Mouse (Mus musculus): Measurements from ENCODE around the gene Ppp2r3a. TPM values are rescaled to one million over a fixed set of nuclear protein-coding genes. Genes with fewer than 3 reads are reported as not detected.

Ppp2r3a gene
- polyA plus RNA-seq, 1 experiment from 2014 or later: 16.3 TPM

DNA sequence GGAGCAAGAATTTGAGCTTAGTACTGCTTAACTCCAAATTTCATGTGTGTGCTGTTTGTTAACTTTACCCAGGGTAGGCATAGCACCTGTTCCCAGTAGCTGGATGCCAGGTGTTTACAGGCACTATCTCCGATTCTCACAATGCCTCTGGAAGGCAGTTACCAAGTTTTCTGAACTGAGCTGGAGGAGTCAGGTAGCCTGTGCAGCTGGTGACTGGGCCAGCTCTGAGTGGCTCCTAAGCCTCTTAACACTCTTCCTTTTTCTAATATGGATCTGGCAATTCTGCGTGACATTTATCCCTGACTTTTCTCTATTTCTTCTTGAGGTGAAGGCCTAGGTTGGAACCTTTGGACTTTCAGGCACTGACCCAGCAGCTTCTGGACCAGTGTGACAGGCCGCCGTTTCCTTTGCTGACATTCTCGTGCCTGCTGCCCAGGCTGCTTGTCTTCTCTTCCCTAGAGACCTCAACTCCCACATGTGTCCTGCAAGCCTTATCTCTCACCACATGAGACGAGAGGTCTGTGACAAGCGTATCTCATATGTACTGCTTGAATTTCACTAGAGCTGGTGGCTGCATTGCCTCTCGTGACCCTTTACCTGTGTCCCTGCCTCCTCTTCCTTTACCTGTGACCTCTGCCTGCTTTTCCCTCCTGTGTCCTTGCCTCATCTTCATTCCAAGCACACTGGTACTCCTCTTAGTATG lies 137.3 kb downstream of the Ppp2r3a start:
- peaks cover 9% of the 10 kb centered on the region; the same call in 1 of the 2 replicates for H3K36me3 ChIP-seq
- H3K9ac ChIP-seq: no peak overlapping the region
- H3K4me3 ChIP-seq: no peak overlapping the region
- H3K4me2 ChIP-seq (replicated peaks): no peak overlapping the region
- 83% methylated on average over 8 of the region's 8 CpGs for WGBS
- no peak overlapping the region for H3K27ac ChIP-seq
- no peaks in the 10 kb centered on the region for H3K9me3 ChIP-seq
- no peak for ATAC-seq (ENCODE audit: insufficient number of reproducible peaks, insufficient read depth, low FRiP score, low TSS enrichment)
- no peaks in the 10 kb centered on the region for H3K27me3 ChIP-seq
- no peaks in the 10 kb centered on the region for H3K4me1 ChIP-seq

- H3K27ac ChIP-seq: no peak overlapping the region
- ATAC-seq (ENCODE audit: insufficient number of reproducible peaks, insufficient read depth, low FRiP score, low TSS enrichment): no peak
- no peak overlapping the region for H3K9ac ChIP-seq
- no peaks in the 10 kb centered on the region for H3K9me3 ChIP-seq
- H3K4me1 ChIP-seq: no peaks in the 10 kb centered on the region
- H3K4me2 ChIP-seq (replicated peaks): no peak overlapping the region
- H3K27me3 ChIP-seq: no peaks in the 10 kb centered on the region
- peaks cover 9% of the 10 kb centered on the region; the same call in 1 of the 2 replicates for H3K36me3 ChIP-seq
- no peak overlapping the region for H3K4me3 ChIP-seq
- WGBS: 76% methylated on average over 4 of the region's 4 CpGs
Measured at GRCm38 (mm10) chr9:101113317-101113716, 138.3 kb downstream of the Ppp2r3a start.

DNA sequence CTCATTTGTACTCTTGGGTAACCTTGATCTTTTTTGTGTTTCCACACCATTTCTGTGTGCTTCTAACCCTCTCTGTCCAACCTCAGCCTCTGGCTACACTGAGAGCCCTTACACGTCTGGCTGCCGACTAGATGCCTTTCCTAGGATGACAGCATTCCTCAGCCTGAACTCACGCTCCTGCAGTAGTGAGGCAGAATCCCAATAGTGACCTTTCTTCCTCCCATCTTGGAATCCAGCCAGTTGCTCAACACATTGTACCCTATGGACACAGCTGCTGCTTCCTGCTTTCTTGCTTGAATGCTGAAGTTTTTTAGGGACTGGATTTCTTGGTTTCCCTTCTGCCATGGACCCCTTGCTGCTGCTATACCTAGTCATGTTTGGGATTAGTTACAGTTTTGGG lies 141.6 kb downstream of the Ppp2r3a start:
- no peak overlapping the region for H3K4me2 ChIP-seq (replicated peaks)
- H3K27me3 ChIP-seq: no peaks in the 10 kb centered on the region
- H3K4me3 ChIP-seq: no peak overlapping the region
- no peak for ATAC-seq (ENCODE audit: insufficient number of reproducible peaks, insufficient read depth, low FRiP score, low TSS enrichment)
- no peaks in the 10 kb centered on the region for H3K4me1 ChIP-seq
- no peak overlapping the region for H3K9ac ChIP-seq
- no peaks in the 10 kb centered on the region for H3K9me3 ChIP-seq
- H3K27ac ChIP-seq: no peak overlapping the region
- WGBS: 36% methylated on average over 3 of the region's 3 CpGs
- peaks cover 11% of the 10 kb centered on the region for H3K36me3 ChIP-seq

DNA sequence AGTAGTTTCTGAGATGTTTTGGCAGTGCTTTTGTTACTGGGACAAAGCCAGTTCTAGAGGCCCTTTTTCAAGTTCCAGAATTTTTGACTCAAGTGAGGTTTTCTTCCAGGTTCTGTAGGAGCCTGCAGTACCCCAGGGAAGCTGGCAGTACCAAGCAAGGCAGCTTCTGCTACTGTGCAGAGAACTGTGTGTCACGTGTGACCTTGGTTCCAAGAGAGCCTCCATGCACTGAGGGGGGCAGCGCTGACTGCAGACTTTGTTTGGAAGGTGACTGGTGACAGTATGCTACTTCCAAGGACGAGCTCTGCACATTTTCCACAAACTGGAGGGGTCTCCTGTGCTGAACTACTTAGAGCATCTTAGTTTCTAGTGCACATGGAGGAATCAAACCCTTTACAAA lies 144.2 kb downstream of the Ppp2r3a start:
- ATAC-seq (ENCODE audit: insufficient number of reproducible peaks, insufficient read depth, low FRiP score, low TSS enrichment): no peak
- 75% methylated on average over 3 of the region's 3 CpGs for WGBS
- Histone ChIP-seq H3K4me1 (no peaks in the 10 kb centered on the region), H3K36me3 (peaks cover 11% of the 10 kb centered on the region), H3K4me2 (replicated peaks) (no peak overlapping the region), H3K9me3 (no peaks in the 10 kb centered on the region), H3K9ac (no peak overlapping the region), H3K27me3 (no peaks in the 10 kb centered on the region), H3K4me3 (no peak overlapping the region), H3K27ac (no peak overlapping the region)

DNA sequence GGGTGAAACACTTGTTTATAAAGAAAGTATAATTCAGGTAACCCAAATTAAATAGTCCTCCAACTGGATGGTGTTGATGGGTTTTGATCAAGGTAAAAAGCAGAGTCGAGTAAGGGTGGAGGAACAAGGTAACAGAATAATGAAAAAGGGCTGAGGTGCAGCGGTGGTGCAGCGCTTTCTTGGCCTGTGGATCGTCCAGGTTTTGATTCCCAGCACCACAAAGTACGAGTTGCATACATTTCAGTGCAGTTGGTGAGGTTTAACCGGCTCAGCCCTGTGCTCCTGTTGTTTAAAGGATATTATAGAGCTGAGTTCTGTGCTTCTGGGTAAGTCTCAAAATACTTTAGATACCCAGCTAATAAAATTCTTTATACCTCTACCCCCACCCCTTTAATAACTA lies 145.9 kb downstream of the Ppp2r3a start:
- no peak overlapping the region for H3K9ac ChIP-seq
- peaks cover 21% of the 10 kb centered on the region for H3K36me3 ChIP-seq
- WGBS: 95% methylated on average over 6 of the region's 6 CpGs
- no peaks in the 10 kb centered on the region for H3K9me3 ChIP-seq
- no peaks in the 10 kb centered on the region for H3K4me1 ChIP-seq
- no peak for ATAC-seq (ENCODE audit: insufficient number of reproducible peaks, insufficient read depth, low FRiP score, low TSS enrichment)
- no peak overlapping the region for H3K27ac ChIP-seq
- H3K27me3 ChIP-seq: no peaks in the 10 kb centered on the region
- H3K4me3 ChIP-seq: no peak overlapping the region
- no peak overlapping the region for H3K4me2 ChIP-seq (replicated peaks)

DNA sequence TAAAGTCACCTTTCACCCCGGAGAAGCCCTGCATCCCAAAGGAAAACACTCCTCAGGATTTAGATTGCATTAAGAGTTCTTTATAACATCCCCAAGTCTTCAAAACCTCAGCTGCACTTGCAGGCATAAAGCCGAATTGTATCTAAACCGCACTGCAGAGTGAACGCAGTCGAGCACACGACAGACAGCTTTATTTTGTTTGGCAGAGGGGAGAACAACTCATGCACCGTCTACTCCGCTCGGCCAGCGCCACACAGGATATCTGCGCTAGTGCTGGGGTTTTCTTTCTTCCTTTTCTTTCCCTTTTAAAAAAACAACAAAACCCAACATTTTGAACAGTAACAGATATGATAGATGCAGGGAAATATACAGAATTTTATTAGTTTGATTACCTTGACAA lies 146.7 kb downstream of the Ppp2r3a start:
- Histone ChIP-seq H3K27ac (no peak overlapping the region), H3K4me3 (no peak overlapping the region), H3K4me1 (no peaks in the 10 kb centered on the region), H3K4me2 (replicated peaks) (no peak overlapping the region), H3K36me3 (peaks cover 24% of the 10 kb centered on the region), H3K9me3 (no peaks in the 10 kb centered on the region), H3K9ac (no peak overlapping the region), H3K27me3 (no peaks in the 10 kb centered on the region)
- ATAC-seq (ENCODE audit: insufficient number of reproducible peaks, insufficient read depth, low FRiP score, low TSS enrichment): no peak
- 86% methylated on average over 11 of the region's 11 CpGs for WGBS

DNA sequence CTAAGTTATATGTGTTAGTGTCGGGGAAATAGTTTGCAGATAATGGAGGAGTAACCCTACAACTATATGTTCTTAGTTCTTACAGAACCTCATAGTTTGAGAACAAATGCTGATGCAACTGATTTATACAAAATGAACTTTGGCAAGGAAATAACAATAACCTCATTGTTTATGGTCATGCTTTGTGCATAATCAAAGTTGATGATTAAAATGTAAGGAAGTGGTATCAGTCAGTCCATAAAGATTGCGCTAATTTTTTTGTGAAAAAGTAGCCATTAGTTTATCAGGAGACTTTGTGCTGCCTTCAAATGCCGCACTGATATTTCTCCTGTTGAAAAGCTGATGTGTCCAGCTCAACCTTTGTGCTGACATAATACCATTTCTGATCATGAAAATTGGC lies 149.3 kb downstream of the Ppp2r3a start:
- Histone ChIP-seq H3K4me2 (replicated peaks) (no peak overlapping the region), H3K9me3 (no peaks in the 10 kb centered on the region), H3K36me3 (peaks cover 25% of the 10 kb centered on the region), H3K27ac (no peak overlapping the region), H3K27me3 (no peaks in the 10 kb centered on the region), H3K9ac (no peak overlapping the region), H3K4me3 (no peak overlapping the region), H3K4me1 (no peaks in the 10 kb centered on the region)
- no peak for ATAC-seq (ENCODE audit: insufficient number of reproducible peaks, insufficient read depth, low FRiP score, low TSS enrichment)
- 96% methylated on average over 3 of the region's 3 CpGs for WGBS

- 94% methylated on average over 8 of the region's 8 CpGs for WGBS
- no peak for ATAC-seq (ENCODE audit: insufficient number of reproducible peaks, insufficient read depth, low FRiP score, low TSS enrichment)
- H3K27ac ChIP-seq: no peak overlapping the region
- H3K36me3 ChIP-seq: peaks cover 22% of the 10 kb centered on the region
- H3K4me1 ChIP-seq: no peaks in the 10 kb centered on the region
- H3K27me3 ChIP-seq: no peaks in the 10 kb centered on the region
- no peak overlapping the region for H3K4me2 ChIP-seq (replicated peaks)
- H3K4me3 ChIP-seq: no peak overlapping the region
- H3K9me3 ChIP-seq: no peaks in the 10 kb centered on the region
- H3K9ac ChIP-seq: no peak overlapping the region
Measured at GRCm38 (mm10) chr9:101101547-101101946, 150.0 kb downstream of the Ppp2r3a start.

DNA sequence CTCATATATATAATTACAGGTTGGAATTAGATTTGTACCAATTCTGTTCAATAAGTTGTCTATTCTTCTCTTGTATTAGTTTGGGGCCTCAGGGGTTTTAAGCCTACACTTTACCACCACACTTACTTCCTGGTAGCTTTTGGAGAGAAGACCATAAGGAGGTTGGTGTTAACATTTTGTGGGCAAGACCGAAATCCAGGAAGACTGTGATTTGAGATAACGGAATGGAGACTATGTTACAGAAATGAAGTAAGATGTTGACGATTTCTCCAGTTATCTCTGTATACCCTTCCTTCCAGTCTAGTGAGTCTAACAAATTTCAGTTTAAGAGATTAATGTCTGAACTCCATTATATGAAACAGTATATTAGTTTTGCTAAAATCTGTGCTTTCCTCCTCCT lies 151.4 kb downstream of the Ppp2r3a start:
- no peak overlapping the region for H3K9ac ChIP-seq
- no peaks in the 10 kb centered on the region for H3K27me3 ChIP-seq
- no peak overlapping the region for H3K4me3 ChIP-seq
- no peak for ATAC-seq (ENCODE audit: insufficient number of reproducible peaks, insufficient read depth, low FRiP score, low TSS enrichment)
- no peaks in the 10 kb centered on the region for H3K9me3 ChIP-seq
- 95% methylated on average over 3 of the region's 3 CpGs for WGBS
- no peak overlapping the region for H3K4me2 ChIP-seq (replicated peaks)
- peaks cover 22% of the 10 kb centered on the region for H3K36me3 ChIP-seq
- H3K27ac ChIP-seq: no peak overlapping the region
- no peaks in the 10 kb centered on the region for H3K4me1 ChIP-seq

GRCm38 (mm10) chr9:101099445-101099844 lies 152.2 kb downstream of the Ppp2r3a start:
- Histone ChIP-seq H3K27me3 (no peaks in the 10 kb centered on the region), H3K4me1 (no peaks in the 10 kb centered on the region), H3K36me3 (peaks cover 22% of the 10 kb centered on the region), H3K4me3 (no peak overlapping the region), H3K27ac (no peak overlapping the region), H3K9ac (no peak overlapping the region), H3K4me2 (replicated peaks) (no peak overlapping the region), H3K9me3 (no peaks in the 10 kb centered on the region)
- no peak for ATAC-seq (ENCODE audit: insufficient number of reproducible peaks, insufficient read depth, low FRiP score, low TSS enrichment)
- 90% methylated on average over 6 of the region's 6 CpGs for WGBS

DNA sequence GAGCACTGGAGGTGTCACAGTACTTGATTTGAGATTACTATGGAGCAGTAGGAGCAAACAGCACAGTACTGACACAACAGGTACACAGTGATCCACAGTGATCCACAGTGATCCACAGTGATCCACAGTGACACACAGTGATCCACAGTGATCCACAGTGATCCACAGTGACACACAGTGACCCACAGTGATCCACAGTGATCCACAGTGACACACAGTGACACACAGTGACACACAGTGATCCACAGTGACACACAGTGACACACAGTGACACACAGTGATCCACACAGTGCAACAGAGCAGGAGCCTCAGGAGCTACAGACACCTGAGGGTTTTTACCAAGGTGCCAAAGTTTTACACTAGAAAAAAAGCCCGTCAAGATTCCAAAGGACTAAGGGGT lies 154.1 kb downstream of the Ppp2r3a start:
- H3K36me3 ChIP-seq: peaks cover 22% of the 10 kb centered on the region
- no peaks in the 10 kb centered on the region for H3K9me3 ChIP-seq
- no peak for ATAC-seq (ENCODE audit: insufficient number of reproducible peaks, insufficient read depth, low FRiP score, low TSS enrichment)
- WGBS: 74% methylated on average over 1 of the region's 1 CpGs
- H3K4me1 ChIP-seq: no peaks in the 10 kb centered on the region
- no peak overlapping the region for H3K4me3 ChIP-seq
- no peak overlapping the region for H3K9ac ChIP-seq
- H3K27me3 ChIP-seq: no peaks in the 10 kb centered on the region
- H3K27ac ChIP-seq: no peak overlapping the region
- H3K4me2 ChIP-seq (replicated peaks): no peak overlapping the region

GRCm38 (mm10) chr9:101096461-101096860 lies 155.1 kb downstream of the Ppp2r3a start:
- no peak overlapping the region for H3K4me2 ChIP-seq (replicated peaks)
- H3K36me3 ChIP-seq: peaks cover 15% of the 10 kb centered on the region
- ATAC-seq (ENCODE audit: insufficient number of reproducible peaks, insufficient read depth, low FRiP score, low TSS enrichment): no peak
- H3K4me1 ChIP-seq: no peaks in the 10 kb centered on the region
- no peaks in the 10 kb centered on the region for H3K27me3 ChIP-seq
- H3K27ac ChIP-seq: no peak overlapping the region
- 99% methylated on average over 3 of the region's 3 CpGs for WGBS
- no peaks in the 10 kb centered on the region for H3K9me3 ChIP-seq
- no peak overlapping the region for H3K4me3 ChIP-seq
- no peak overlapping the region for H3K9ac ChIP-seq

Data from embryonic facial prominence, embryonic 12.5 days (tissue).